Mouse (Mus musculus): ENCODE data around the gene Sdr39u1. TPM values are rescaled to one million over a fixed set of nuclear protein-coding genes. Genes with fewer than 3 reads are reported as not detected.

Gene Sdr39u1
- 42.4 and 50.3 TPM in 2 replicates for polyA plus RNA-seq (2016; fragmentation: Nextera tagmentation; extraction: Ambion mirVana)

GRCm38 (mm10) chr14:55899701-55900413, at the start of gene Sdr39u1:
TSS of gene Sdr39u1 (minus strand) at chr14:55900293.
- peaks cover 37% of the 10 kb centered on the region for H3K36me3 ChIP-seq
- WGBS: 3% methylated on average over 39 of the region's 39 CpGs

GRCm38 (mm10) chr14:55946269-55946969, 46.3 kb upstream of the Sdr39u1 start:
- peaks cover 29% of the 10 kb centered on the region for H3K4me1 ChIP-seq
- H3K4me3 ChIP-seq: no peak overlapping the region
- no peak for DNase-seq (ENCODE audit: low spot score)
- no peaks in the 10 kb centered on the region for H3K36me3 ChIP-seq
- H3K27me3 ChIP-seq (ENCODE audit: insufficient read depth, poor library complexity, severe bottlenecking): no peaks in the 10 kb centered on the region
- H3K27ac ChIP-seq: peak overlapping the region; percentile 73
- 39% methylated on average over 2 of the region's 2 CpGs for WGBS
- H3K9me3 ChIP-seq: no peaks in the 10 kb centered on the region

More at GRCm38 (mm10) chr14:55899701-55900413, at the start of gene Sdr39u1:
- Histone ChIP-seq H3K9me3 (no peaks in the 10 kb centered on the region), H3K27me3 (ENCODE audit: insufficient read depth, poor library complexity, severe bottlenecking) (no peaks in the 10 kb centered on the region), H3K4me1 (peaks cover 26% of the 10 kb centered on the region), H3K27ac (peak within 1 kb of the TSS; percentile 89), H3K4me3 (peak within 1 kb of the TSS; percentile 65)
- DNase-seq (ENCODE audit: low spot score): peak; percentile 91

GRCm38 (mm10) chr14:55944575-55944974, 44.5 kb upstream of the Sdr39u1 start, which contains the start of gene Cma1:
TSS of gene Cma1 (minus strand) at chr14:55944675.
- Histone ChIP-seq H3K4me3 (no peak within 1 kb of the TSS), H3K4me1 (peaks cover 29% of the 10 kb centered on the region), H3K9me3 (no peaks in the 10 kb centered on the region), H3K27ac (0 out of 2 replicates have a peak within 1 kb of the TSS, but pooled peaks have one; percentile 16), H3K36me3 (no peaks in the 10 kb centered on the region), H3K27me3 (ENCODE audit: insufficient read depth, poor library complexity, severe bottlenecking) (no peaks in the 10 kb centered on the region)
- DNase-seq (ENCODE audit: low spot score): no peak
- WGBS: 72% methylated on average over 4 of the region's 4 CpGs

GRCm38 (mm10) chr14:55943601-55944000, 43.5 kb upstream of the Sdr39u1 start:
- Histone ChIP-seq H3K4me1 (peaks cover 29% of the 10 kb centered on the region), H3K27ac (0 out of 2 replicates have a peak overlapping the region, but pooled peaks have one; percentile 16), H3K9me3 (no peaks in the 10 kb centered on the region), H3K36me3 (no peaks in the 10 kb centered on the region), H3K27me3 (ENCODE audit: insufficient read depth, poor library complexity, severe bottlenecking) (no peaks in the 10 kb centered on the region), H3K4me3 (no peak overlapping the region)
- DNase-seq (ENCODE audit: low spot score): no peak
- 42% methylated on average over 11 of the region's 11 CpGs for WGBS

- Histone ChIP-seq H3K4me3 (no peak overlapping the region), H3K9me3 (no peaks in the 10 kb centered on the region), H3K4me1 (peaks cover 16% of the 10 kb centered on the region), H3K27ac (no peak overlapping the region), H3K27me3 (ENCODE audit: insufficient read depth, poor library complexity, severe bottlenecking) (no peaks in the 10 kb centered on the region), H3K36me3 (no peaks in the 10 kb centered on the region)
- WGBS: 51% methylated on average over 7 of the region's 7 CpGs
- no peak for DNase-seq (ENCODE audit: low spot score)
Measured at GRCm38 (mm10) chr14:55940070-55940800, 40.1 kb upstream of the Sdr39u1 start.

GRCm38 (mm10) chr14:55933586-55933985, 33.5 kb upstream of the Sdr39u1 start:
- no peaks in the 10 kb centered on the region for H3K27me3 ChIP-seq (ENCODE audit: insufficient read depth, poor library complexity, severe bottlenecking)
- H3K27ac ChIP-seq: peak overlapping the region; percentile 63
- H3K4me3 ChIP-seq: no peak overlapping the region
- 34% methylated on average over 7 of the region's 7 CpGs for WGBS
- no peaks in the 10 kb centered on the region for H3K9me3 ChIP-seq
- DNase-seq (ENCODE audit: low spot score): no peak
- peaks cover 4% of the 10 kb centered on the region; the same call in 1 of the 2 replicates for H3K4me1 ChIP-seq
- H3K36me3 ChIP-seq: no peaks in the 10 kb centered on the region

- H3K36me3 ChIP-seq: no peaks in the 10 kb centered on the region
- H3K4me3 ChIP-seq: no peak overlapping the region
- DNase-seq (ENCODE audit: low spot score): no peak
- H3K27ac ChIP-seq: no peak overlapping the region
- peaks cover 4% of the 10 kb centered on the region; the same call in 1 of the 2 replicates for H3K4me1 ChIP-seq
- no peaks in the 10 kb centered on the region for H3K9me3 ChIP-seq
- 52% methylated on average over 12 of the region's 12 CpGs for WGBS
- H3K27me3 ChIP-seq (ENCODE audit: insufficient read depth, poor library complexity, severe bottlenecking): no peaks in the 10 kb centered on the region
Measured at GRCm38 (mm10) chr14:55929263-55929997, 29.3 kb upstream of the Sdr39u1 start.

GRCm38 (mm10) chr14:55926847-55927246, 26.8 kb upstream of the Sdr39u1 start:
- no peak overlapping the region for H3K4me3 ChIP-seq
- 82% methylated on average over 4 of the region's 4 CpGs for WGBS
- H3K36me3 ChIP-seq: no peaks in the 10 kb centered on the region
- no peaks in the 10 kb centered on the region for H3K9me3 ChIP-seq
- no peak overlapping the region for H3K27ac ChIP-seq
- H3K27me3 ChIP-seq (ENCODE audit: insufficient read depth, poor library complexity, severe bottlenecking): no peaks in the 10 kb centered on the region
- peaks cover 16% of the 10 kb centered on the region for H3K4me1 ChIP-seq
- no peak for DNase-seq (ENCODE audit: low spot score)

GRCm38 (mm10) chr14:55922475-55923232, 22.6 kb upstream of the Sdr39u1 start:
- no peak overlapping the region for H3K4me3 ChIP-seq
- peaks cover 12% of the 10 kb centered on the region for H3K4me1 ChIP-seq
- H3K9me3 ChIP-seq: no peaks in the 10 kb centered on the region
- peak overlapping the region; percentile 22; the same call in 1 of the 2 replicates for H3K27ac ChIP-seq
- DNase-seq (ENCODE audit: low spot score): no peak
- 27% methylated on average over 7 of the region's 7 CpGs for WGBS
- no peaks in the 10 kb centered on the region for H3K27me3 ChIP-seq (ENCODE audit: insufficient read depth, poor library complexity, severe bottlenecking)
- H3K36me3 ChIP-seq: no peaks in the 10 kb centered on the region

GRCm38 (mm10) chr14:55918240-55919082, 18.4 kb upstream of the Sdr39u1 start:
- 35% methylated on average over 14 of the region's 14 CpGs for WGBS
- peak; percentile 87 for DNase-seq (ENCODE audit: low spot score)
- Histone ChIP-seq H3K27ac (no peak overlapping the region), H3K27me3 (ENCODE audit: insufficient read depth, poor library complexity, severe bottlenecking) (no peaks in the 10 kb centered on the region), H3K4me1 (peaks cover 10% of the 10 kb centered on the region), H3K36me3 (no peaks in the 10 kb centered on the region), H3K9me3 (no peaks in the 10 kb centered on the region), H3K4me3 (no peak overlapping the region)

- no peaks in the 10 kb centered on the region for H3K4me1 ChIP-seq
- H3K9me3 ChIP-seq: no peaks in the 10 kb centered on the region
- no peak overlapping the region for H3K4me3 ChIP-seq
- no peaks in the 10 kb centered on the region for H3K27me3 ChIP-seq (ENCODE audit: insufficient read depth, poor library complexity, severe bottlenecking)
- no peaks in the 10 kb centered on the region for H3K36me3 ChIP-seq
- DNase-seq (ENCODE audit: low spot score): no peak
- no peak overlapping the region for H3K27ac ChIP-seq
- 51% methylated on average over 4 of the region's 4 CpGs for WGBS
Measured at GRCm38 (mm10) chr14:55913406-55913805, 13.3 kb upstream of the Sdr39u1 start.
